Mouse (Mus musculus) spleen, adult 12 weeks (tissue): ENCODE data around the gene Ano3.

Experiments
- DNase-seq: peaks from one replicate; pipeline ENCODE4 v3.0.0; 2022; ENCODE audit warnings: low spot score

Gene Ano3

DNA sequence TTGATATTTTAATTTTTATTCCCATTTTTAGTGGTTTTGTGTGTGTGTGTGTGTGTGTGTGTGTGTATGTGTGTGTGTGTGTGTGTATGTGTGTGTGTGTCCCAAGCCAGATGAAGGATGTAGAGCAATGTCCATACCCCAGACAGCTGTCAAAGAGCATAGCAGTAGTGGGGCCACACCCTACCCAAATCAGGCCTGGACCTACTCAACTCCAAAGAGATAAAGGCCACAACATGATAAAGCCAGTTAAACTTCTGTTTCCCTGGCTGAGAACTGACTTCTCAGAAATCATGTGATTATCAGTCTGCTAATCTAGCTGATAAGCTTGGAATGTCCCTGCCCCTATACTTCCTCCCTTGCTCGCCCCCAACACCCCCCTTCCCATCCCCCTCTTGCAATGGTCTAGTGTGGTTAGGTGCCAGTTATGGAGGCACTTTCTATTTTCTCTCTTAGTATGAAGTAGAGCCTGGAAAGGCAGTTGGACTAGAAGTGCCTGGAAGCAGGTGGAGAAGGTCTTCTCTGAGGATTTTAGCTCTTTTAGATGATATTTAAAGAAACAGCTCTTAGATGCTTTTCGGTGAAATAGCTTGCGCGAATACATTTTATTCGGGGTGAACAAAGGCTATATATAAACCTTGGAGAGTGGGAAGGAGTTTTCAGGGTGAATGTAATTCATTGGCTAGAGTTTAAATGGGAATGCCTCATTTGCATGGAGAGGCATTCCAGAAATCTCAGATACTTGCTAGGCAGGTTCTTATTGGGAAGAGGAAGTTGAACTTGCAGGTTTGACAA lies 144.2 kb downstream of the Ano3 start:
- DNase-seq = no peak

DNA sequence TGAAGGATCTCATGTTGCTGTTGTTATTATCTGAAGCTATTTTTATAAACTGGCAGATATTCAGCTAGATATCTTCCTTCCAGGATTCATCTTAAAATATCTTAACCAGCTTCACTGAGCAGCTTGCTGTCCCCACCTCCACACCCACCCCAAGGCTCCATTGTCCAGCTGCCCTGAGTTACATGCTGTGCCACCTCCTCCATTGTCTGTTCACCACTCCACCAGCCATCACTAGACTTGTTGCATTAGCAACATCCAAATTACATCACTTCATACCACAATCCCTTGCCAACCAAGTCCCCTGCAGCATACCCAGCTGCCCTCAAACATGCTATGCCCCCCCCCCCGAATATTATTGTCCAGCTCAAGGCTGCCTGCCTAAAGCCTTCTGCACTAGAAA lies 154.8 kb downstream of the Ano3 start:
- no peak for DNase-seq

- no peak for DNase-seq
Observed at GRCm38 (mm10) chr2:110795433-110795832, 155.3 kb downstream of the Ano3 start.

DNA sequence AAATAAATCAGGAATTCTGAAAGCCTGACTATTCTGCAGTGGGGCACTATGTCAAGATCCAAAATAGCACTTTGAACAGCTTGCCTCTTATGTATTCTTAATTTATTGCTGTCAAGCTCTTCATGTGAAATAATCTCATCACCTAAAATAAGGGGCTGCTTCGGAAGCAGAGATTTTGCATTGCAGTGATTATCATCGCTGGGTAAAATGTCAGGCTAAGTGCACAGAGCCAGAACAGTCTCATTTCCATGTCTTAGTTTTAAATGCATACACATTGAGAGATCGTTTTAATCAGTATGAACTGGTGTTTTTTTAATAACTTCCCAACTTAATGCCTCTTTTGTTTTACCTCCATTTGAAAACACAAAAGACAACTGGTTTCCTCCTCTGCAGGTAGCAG lies 163.3 kb downstream of the Ano3 start:
- no peak for DNase-seq

DNA sequence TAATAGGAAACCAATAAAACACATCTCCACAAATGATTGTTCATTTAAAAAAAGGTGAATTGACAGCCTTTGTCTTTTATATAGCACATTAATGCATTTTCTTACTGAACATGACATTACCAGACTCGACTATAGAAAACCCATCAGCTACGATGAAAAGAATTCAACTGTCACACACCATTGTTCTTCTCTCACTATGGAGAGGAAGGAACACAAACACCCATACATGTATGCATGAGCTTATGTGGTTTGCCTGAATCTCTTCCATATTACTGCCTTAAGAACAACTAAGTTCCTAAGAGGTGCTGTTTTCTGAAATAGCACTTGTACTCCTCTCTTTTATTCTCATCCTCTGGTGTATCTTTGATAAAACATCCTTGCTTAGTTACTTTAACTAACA lies 191.3 kb downstream of the Ano3 start:
- DNase-seq = no peak

DNA sequence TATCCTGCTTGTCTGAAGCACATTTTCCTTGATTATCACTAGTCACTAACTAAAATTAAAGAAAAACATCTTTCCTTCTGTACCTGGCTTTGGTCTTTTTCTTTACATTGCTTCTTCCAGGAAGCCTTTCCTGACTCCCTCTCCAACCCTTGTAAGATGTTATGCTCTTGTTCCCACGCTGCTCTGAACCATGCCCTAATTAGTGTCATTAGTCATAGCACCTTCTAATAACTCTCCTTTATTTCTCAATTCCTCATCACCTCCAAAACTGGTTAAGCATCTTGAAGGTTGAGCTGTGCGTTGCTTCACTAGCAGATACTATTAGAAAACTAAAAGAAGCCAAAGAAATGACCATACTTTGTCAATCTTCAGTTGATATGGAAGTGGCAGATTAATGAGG lies 193.2 kb downstream of the Ano3 start:
- no peak for DNase-seq

GRCm38 (mm10) chr2:110740493-110740892 lies 210.2 kb downstream of the Ano3 start:
- DNase-seq = no peak

GRCm38 (mm10) chr2:110739781-110740180 lies 210.9 kb downstream of the Ano3 start:
- no peak for DNase-seq

GRCm38 (mm10) chr2:110737981-110738380 lies 212.7 kb downstream of the Ano3 start:
- no peak for DNase-seq

DNA sequence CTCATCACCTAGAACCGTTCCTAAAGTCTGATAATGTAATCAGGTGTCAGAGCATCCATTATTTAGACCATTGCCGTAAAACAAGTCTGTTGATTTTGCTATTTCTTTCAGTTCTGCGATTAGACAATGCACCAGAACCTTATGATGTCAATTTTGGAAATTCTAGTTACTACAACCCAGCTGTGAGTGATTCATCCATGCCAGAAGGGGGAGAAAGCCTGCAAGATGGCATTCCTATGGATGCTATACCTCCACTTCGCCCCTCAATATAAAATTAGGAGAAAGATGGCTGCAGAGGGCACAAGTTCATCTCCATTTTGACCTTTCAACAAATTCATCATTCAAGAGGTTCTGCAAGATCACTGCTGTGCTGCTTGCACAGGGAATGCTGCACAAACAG lies 213.5 kb downstream of the Ano3 start:
- no peak for DNase-seq

DNA sequence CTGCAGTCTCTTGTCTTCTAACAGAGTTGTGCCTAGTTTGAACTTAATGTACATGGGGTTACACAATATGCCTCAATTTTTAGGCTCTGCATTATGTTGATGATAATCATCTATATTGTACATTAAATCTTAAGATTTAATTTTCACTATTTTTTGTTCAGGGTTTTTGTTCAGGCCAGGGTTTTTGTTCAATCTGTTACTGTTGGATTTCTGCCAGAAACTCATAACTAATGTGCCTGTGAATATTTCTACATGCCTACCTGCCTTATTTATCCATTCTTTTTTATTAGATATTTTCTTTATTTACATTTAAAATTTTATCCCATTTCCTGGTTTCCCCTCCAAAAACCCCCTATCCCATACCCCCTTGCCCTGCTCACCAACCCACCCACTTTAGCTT lies 224.6 kb downstream of the Ano3 start:
- no peak for DNase-seq

DNA sequence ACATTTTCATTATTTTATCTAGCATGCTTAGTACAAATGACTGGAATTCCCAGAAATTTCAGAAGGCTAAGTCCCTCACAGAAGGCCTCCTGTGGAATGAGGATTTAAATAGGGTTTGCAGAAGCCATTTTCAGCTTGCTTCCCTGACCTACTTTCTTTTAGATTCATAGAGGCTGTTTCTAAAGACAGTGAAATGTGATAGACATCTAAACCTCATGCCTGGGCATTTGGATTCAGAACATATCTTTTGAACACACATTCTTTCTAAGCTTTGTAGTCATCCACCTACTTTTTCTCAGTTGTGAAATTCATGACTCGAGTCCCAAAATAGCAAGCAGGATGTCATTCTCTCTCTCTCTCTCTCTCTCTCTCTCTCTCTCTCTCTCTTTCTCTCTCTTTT lies 228.5 kb downstream of the Ano3 start:
- DNase-seq = no peak

- no peak for DNase-seq
Observed at GRCm38 (mm10) chr2:110721290-110721753, 229.4 kb downstream of the Ano3 start, which contains the start of gene Muc15. TSS of gene Muc15 (plus strand) at chr2:110721340.

DNA sequence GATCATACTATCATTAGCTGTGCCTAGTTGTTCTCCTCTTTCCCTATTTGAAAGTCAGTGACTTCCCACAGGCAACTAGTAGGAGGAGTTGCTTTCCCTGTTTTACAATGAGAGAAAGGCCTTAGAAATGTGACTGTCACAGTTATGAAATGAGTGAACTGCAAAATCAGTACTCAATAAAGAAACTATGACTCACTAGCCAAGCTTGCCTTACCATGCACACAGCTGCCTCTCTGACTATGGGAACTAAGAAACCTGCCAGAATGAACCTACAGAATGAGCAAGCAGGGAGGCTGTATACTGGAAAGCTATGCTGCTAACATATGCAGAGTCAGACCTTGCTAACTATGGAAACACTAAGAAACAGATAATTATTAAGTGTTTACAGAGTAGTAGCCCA lies 231.7 kb downstream of the Ano3 start:
- no peak for DNase-seq

DNA sequence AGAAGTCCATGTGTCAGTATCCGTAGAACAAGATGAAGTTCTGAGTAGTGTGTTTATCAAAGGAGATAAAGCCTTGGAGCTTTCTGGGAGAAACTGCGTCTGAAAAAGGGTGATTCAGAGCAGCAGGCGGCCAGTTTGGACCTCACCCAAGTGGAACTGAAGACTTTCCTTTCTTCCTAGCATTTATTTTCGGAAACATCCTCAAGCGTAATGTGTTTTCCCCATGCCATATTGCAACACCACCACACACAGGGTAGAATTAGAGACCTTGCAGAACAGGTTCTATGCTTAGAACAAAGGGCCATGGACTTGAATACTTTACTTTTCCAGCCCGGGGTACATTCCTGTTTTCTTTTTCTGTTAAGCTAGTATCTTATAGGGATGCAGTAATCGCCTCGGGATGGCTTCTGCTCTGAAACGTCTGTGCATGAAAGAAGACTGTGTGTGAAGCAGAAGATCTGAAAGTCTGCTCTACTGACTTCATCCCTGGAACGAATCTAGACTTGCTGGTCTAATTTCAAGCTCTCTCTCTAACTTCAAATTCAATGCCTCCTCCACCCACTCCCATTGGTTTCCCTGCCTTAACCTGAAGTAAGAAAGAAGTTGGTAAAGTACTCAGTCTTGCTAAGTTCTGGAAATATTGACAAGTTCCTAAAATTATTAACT lies 240.5 kb downstream of the Ano3 start:
- no peak for DNase-seq

DNA sequence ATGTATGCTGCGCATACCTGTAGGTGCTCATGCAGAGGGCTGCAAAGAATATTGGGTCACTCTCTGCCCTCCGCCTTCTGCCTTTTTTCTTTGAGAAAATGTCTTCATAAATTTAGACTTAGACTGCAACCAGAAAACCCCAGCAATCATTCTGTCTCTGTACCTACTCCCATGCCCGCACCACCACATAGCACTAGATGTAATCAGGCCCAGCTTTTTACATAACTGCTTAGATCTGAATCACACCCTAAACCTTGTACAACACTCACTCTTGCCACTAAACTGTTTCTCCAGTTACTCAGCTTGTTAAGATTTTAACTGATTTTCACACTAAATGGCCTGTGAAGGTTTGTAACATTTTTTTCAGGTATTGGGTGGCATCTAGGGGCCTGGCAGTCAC lies 241.3 kb downstream of the Ano3 start:
- no peak for DNase-seq

GRCm38 (mm10) chr2:110671071-110671624 lies 279.6 kb downstream of the Ano3 start:
- no peak for DNase-seq

GRCm38 (mm10) chr2:110663329-110663728 lies 287.4 kb downstream of the Ano3 start:
- no peak for DNase-seq

- DNase-seq = no peak
Observed at GRCm38 (mm10) chr2:110644846-110645245, 305.9 kb downstream of the Ano3 start.

DNA sequence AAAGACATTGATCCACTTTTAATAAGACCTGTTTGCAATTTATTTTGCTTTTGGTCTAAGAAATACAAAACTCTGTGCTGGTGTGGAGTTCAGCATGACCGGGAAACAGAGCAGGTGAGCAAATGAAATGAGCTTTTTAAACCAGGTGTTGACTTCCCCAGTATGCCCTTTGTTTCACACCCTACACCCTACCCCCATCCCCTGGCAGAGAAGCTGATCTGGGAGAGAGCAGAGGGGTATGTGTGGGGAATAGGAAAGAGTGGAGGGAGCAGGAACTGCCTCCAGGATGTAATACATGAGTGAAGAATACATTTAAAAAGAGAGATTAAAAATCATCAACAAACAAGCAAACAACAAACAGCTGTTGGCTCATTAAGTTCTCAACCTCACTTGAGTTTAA lies 306.4 kb downstream of the Ano3 start:
- DNase-seq = no peak
